Mouse (Mus musculus) thymus, postnatal 4 days (tissue): ENCODE results near the gene Cplx2.

Source experiments
- DNase-seq: peaks from one replicate; pipeline ENCODE4 v3.0.0; 2021

Gene Cplx2

DNA sequence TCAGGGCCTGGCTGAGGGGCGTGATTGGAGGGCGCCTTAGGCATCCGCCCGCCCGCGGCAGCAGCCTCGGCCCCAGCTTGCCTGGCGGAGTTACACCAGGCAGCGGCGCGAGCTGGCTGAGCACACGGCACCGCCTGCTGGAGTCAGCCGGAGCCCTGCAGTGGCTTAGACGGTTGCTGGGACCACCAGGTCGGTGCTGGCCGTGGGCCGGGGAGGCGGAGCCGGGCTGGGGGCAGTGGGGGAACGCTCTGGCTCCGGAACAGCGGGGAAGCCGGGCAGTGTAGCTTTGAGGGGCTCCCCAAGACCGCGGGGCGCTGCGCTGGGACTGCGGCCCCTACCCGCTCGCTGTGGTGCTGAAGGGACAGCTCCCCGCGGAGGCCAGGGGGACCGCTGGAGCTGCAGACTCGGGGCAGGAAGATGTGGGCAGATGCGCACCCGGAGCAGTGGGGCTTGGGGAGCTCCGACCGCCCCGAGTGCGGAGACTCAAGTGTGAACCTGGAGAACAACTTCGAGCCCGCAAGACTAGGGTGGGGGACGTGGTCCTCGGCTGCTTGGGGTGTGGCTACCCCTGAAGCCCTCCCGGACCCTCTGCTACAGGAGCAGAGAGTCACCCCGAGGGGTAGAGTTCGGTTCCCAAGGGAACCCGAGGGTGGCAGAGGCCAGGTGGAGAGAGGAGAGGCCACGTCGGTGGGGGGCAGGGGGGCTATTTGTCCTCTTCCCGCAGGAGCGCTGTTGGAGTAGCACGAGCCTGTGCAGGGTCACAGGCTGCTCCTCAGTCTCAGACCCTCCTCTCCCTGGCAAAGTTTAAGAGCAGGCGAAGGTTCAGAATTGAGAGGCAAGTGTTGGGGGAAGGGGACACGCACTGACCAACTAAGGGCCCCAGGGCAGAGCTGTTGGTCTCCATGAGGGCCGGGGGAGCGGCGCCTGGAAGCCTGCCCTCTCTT, 510 bp downstream of the Cplx2 start:
- DNase-seq: peak; percentile 95

DNA sequence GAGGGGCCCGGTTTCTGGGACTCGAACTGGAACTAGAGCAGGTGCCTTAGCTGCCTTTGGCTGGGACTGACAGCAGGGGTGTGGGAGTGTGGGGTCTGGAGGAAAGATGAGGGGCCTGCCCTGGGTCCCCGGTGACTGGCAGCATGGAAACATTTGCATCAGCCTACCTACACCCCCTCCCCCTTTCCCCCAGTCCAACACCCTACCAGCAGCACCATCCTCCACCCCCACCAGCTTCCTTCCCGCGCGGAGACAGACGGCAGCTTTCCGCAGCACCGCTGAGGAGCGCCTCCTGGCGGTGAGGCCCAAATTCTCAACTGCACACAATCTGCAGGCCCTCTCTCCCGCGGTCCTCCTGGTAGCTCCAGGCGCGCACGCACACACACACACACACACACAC, 1.5 kb downstream of the Cplx2 start:
- DNase-seq: peak; percentile 82

DNA sequence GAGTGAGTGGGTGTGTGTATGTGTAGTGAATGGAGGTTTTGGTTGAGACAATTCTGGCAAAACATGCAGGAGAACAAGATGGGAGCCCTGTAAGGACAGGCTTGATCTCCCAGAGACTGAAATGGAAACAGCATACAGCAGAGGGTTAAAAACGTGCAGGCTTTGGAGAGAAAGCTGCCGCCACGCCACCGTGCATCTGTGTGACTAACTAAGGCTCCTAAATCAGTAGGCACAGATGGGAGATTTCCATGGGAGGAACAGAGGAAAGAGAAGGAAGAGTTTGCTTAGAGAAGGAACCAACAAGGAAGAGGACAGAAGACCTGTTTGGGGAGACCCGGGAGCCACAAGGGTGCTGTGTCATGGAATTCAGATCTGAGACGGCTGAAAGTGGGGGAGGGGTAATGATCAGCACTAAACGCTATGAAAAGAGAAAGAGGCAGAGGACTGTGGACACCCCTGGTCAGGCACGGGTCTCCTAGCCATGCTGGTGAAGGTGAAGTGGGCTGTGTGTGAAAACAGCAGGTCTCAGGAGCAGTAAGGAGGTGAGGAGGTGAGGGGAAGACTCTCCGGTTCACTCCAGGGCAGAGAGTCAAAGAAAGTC, 3.1 kb downstream of the Cplx2 start:
- DNase-seq: no peak

GRCm38 (mm10) chr13:54375497-54376495, 4.6 kb downstream of the Cplx2 start:
- DNase-seq: no peak

GRCm38 (mm10) chr13:54376736-54377135, 5.6 kb downstream of the Cplx2 start:
- no peak for DNase-seq

GRCm38 (mm10) chr13:54378051-54378450, 6.9 kb downstream of the Cplx2 start:
- peak; percentile 46 for DNase-seq

GRCm38 (mm10) chr13:54380421-54380820, 9.3 kb downstream of the Cplx2 start:
- DNase-seq: no peak

- DNase-seq: no peak
Measured at GRCm38 (mm10) chr13:54381396-54381795, 10.2 kb downstream of the Cplx2 start.

- no peak for DNase-seq
Measured at GRCm38 (mm10) chr13:54383531-54383930, 12.4 kb downstream of the Cplx2 start.

GRCm38 (mm10) chr13:54384518-54384917, 13.4 kb downstream of the Cplx2 start:
- no peak for DNase-seq

DNA sequence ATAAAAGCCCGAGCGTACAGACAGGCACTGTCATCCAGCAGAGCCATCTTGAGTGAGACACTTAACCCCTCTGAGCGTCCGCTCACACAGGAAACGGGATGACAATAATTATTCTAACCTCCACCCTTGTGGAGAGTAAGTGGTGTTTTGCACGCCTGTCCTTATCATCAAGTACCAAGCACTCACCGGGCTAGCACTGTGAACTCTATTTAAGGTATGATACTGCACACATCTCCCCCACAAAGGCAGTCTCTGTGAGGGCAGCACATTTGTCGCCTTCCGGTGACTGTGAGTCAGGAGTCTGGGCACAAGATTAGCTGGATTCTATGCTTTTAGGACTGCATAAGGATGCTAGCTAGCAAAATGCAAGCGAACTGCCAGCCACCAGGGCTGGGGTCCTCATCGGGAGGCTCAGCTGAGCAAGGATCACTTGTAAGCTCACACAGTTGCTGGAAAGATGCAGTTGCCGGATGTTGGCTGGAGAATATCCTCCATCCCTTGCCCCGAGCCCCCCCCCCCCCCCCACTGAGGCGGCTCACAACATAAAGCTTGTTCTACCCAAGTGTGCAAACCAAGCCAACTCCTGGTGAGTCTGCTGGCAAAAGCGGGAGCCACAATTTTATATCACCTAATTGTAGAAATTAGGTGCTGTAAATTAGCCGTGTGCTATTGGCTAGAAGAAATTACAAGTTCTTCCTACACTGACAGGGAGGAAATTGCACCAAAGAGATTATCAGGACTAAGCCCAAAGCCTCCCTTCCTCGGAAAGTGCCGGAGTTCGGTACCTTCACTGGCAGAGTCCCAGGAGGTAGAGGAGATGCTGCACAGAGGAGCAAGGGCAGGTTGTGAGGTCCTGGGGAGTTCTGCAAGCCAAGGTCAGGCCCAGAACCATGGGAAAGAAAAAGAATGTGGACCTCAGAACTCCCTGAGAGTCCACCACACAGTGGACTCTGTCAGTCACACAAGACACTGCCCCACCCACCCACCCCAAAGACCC, 14.2 kb downstream of the Cplx2 start:
- DNase-seq: no peak

GRCm38 (mm10) chr13:54389971-54390564, 18.9 kb downstream of the Cplx2 start:
- no peak for DNase-seq

DNA sequence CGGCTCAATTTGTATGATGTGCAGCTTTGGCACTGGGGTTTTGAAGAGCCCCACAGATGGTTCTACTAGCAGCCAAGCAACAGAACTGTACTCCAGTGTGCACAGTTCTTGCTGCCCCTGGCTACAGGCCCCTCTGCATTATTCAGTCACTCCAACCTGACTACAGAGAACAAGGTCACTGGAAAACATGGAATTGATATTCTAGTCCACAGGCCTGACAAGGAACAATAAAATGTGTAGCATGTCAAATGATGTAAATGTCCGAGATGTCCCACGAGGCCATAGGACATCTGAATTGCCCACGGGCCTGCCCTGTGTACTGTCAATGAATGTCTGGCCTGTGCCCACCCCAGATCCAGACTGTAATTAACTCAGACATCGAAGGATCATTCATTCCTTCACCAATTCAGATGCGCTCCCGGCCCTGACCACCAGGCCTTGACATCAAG, 19.4 kb downstream of the Cplx2 start:
- DNase-seq: no peak

DNA sequence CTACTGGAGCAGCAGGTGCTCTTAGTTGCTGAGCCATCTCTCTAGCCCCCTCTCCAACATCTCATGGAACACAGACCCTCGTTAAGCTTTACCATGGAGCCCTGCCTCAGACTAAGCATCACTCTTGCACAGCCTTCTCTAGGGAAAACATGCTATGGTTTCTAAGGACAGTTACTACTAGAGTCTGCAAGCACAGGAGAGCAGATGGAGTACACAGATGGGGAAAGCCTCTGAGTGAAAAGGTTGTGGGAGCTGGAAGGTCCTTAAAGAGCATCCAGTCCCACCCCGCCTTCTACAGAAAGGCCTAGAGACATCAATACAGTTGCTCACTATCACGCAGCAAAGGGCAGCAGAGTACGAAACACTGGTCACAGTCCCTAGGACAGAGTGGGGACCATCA, 20.2 kb downstream of the Cplx2 start:
- DNase-seq: no peak

DNA sequence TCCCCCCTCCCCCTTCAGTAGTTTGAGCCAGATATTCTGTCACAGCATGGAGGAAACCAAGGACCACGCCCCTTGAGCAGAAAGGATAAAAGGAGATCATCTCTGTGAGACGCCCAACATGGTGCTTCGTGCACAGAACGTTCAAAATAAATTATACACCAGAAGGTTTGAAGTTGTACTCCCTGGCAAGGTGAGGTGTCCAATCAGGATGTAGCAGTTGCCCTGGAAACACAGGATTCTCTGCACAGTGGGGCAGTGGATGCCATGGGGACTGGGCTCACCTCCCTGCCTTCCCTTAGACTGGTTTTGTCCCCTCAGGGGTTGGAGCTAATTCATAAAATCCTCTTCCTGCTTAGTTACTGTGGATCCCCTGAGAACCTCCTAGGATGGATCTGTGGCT, 25.9 kb downstream of the Cplx2 start:
- no peak for DNase-seq

GRCm38 (mm10) chr13:54400565-54401179, 29.5 kb downstream of the Cplx2 start:
- no peak for DNase-seq

DNA sequence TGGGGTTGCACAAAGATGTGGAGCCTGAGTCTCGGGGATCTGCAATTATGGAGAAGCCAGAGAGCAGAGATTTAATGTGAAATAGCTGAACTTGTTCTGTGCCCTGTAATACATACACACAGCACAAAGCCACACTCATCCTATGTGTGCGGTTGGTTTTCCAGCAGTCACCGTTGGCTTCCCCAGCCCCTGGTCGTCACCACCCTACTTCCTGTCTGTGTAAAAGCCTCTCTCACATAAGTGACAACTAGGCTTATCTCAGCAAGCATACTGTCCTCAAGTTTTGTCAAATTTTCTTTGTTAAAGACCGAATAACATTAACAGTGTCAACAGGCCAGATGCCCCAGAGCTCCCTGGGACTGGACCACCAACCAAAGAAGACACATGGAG, 30.0 kb downstream of the Cplx2 start:
- no peak for DNase-seq

DNA sequence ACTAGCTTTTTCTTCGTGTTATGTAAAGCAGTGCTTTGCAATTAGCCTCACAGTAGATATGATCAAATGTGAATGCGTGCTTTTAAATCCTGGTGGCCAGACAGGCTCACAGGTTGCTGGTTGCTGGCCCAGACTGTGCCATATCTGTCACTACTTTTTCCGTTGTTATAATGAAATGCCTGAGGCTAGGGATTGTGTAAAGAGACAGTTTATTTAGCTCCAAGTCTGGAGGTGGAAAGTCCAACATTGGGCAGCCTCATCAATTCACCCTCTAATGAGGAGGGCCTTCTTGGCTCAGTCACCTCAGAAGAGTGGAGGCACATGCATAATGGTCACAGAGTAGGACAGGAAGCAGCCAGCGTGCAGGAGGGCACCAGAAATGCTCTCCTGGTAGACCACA, 31.2 kb downstream of the Cplx2 start:
- DNase-seq: no peak

DNA sequence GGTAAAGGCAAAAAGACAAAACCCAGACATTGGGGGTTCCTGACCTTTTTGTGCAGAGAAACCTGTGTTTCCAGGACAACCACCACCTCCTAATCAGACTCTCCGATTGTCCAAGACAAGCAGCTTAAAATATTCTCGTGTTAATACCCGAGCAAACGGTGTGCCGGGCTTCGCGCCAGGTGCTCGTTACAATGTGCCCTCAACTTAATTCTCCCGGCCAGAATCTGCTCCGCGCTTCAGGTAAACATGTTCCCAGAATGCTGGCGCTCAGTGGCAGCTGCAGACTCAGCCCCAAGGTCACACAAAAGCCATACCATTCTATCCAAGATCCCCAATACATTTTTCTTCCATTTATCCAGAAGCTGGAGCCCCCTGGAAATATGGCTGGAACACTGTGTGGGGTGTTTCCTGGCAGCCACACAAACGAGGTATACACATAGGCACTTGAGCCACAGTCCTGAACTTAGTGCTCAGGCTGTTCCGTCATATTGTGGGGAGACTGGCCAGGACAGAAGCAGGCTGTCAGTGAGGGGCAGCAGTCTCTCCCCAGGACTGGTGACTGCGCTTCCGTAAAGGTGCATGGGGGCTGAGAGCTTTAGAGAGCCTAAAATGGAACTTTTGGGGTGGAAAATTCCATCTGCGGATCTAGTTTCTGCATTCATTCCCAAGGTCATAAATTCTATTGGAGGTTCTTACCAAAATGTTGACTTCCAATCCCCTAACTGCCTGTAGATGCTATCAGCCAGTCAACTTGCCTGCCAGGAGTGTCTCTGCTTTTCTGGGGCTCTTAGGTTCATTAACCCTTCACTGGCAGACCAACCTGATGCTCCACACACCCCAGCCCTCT, 32.3 kb downstream of the Cplx2 start:
- DNase-seq: no peak

GRCm38 (mm10) chr13:54404205-54404604, 33.1 kb downstream of the Cplx2 start:
- no peak for DNase-seq
